Mouse (Mus musculus): ENCODE measurements around the gene Ccdc36. TPM values are rescaled to one million over a fixed set of nuclear protein-coding genes. Genes with fewer than 3 reads are reported as not detected.

The Ccdc36 gene
- total RNA-seq, 1 experiment from 2014 or later: not detected

- no peak for DNase-seq
Measured at GRCm38 (mm10) chr9:108445125-108445524, 16.8 kb upstream of the Ccdc36 start.

DNA sequence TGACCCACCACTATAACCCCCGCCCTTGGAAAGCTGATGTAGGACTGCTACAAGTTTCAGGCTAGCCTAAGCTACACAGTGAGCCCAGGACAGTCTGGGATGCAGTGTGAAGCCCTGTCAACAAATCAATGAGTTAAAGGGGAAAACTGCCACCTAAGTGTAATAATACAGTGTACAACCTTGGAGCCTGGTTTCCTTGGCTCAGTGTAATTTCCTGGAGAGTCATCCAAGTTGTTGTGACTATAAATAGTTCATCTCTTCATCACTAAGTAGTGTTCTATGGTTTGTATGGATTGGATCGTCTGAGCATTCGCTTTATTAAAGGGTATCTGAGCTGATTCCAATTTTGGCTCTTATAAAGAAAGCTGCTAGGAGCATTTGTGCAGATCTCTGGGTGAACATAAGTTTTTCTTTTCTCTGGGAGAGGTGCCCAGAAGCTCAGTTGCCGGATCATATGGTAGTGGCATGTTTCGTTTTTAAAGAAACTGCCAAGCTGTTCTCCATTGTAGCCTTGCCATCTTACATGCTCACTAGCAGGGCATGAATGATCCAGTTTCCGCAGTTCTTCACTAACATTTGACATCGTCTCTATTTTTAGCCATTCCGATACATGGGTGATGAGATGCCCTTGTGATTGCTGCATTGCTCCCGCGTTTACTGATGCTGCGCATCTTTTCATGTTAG, 13.1 kb upstream of the Ccdc36 start:
- DNase-seq: no peak

- DNase-seq: no peak
Measured at GRCm38 (mm10) chr9:108440485-108440884, 12.2 kb upstream of the Ccdc36 start.

DNA sequence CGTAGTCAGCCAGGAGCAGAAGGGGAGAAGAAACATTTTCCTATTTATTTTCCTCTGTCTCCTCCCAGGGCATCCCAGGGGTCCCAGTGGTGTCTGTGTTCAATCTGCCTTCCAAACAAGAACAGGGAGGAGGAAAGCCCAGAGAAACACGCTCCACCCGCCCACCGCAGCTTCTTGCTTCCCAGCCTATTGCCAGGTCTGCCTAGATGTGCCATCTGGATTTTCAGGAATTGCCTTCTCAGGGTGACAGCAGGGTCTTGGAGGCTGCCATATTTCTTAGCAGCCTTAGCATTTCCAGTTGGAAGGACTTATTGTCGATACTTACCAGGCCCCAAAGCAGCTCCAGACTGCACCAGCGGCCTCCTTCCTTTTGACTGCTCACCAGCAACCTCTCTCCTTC, 10.9 kb upstream of the Ccdc36 start:
- no peak for DNase-seq

DNA sequence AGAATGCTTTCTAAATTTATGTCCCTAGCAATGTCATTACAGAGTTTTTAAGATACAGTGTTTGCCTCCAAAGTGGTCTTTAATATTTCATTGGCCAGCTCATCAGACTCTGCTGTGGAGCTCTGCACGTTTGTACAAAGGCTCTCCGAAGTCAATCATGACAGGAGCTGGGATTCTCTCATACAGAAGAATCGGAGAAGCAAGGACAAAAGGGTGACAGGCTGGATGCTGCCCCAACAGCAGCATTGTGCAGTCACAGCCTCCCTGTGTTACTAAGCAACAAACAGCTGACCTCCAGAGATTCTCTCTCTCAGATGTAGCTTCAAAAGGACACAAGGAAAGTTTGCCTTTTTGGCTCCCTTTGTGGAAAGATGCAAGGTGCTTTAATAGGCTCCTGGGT, 7.9 kb upstream of the Ccdc36 start, which contains the start of gene BC048562:
Gene BC048562, plus strand, starts transcription at position 301 of the 400 bp plus-strand sequence.
- DNase-seq: no peak

DNA sequence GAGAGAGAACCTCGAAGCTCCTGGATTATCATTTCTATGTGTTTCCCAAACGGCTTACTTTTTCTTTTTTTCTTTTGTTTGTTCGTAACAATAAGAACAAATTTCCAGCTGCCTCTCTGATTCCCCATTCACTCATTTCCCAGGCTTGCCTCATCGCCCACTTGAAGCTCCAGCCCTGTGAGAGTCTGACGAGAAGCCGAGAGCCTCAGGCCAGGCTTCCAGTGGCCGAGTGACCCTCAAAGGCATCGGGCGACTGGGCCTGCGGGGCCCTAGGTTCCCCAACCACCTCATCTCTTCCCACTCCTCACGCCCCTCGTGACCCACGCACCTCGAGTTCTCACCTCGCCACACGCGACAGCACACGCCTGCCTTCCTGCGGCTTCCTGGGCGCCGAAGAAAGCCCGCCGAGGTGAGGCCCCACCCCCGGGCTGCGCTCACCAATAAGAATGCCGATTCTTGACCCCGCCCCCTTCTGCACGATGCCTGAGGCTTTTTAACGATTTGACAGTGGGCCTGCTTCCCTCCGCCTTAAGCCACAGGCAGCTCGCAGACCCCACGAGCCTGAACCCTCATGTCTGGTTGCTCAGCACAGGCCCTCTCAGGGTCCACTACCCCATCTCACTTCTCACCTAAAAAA, 3.3 kb upstream of the Ccdc36 start:
- no peak for DNase-seq

DNA sequence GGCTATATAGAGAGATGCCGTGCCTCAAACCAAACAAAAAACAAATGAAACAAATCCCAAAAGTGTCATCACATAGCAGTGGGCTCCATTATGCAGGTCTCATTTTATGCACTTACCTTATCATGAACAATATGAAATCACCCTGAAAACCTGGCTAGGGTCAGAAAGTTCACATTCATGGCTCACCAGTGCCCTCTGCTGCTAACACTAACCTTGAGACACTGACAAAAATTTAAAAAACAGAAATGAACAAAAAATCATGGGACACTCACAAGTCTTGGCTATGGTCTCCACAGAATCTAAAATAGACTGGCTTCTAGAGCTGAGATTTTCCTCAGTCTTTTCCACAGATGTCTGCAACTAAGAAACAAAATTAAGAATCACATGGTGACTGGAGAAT, 16.1 kb downstream of the Ccdc36 start:
- peak; percentile 44 for DNase-seq

GRCm38 (mm10) chr9:108411381-108411942, 16.8 kb downstream of the Ccdc36 start:
- DNase-seq: no peak

DNA sequence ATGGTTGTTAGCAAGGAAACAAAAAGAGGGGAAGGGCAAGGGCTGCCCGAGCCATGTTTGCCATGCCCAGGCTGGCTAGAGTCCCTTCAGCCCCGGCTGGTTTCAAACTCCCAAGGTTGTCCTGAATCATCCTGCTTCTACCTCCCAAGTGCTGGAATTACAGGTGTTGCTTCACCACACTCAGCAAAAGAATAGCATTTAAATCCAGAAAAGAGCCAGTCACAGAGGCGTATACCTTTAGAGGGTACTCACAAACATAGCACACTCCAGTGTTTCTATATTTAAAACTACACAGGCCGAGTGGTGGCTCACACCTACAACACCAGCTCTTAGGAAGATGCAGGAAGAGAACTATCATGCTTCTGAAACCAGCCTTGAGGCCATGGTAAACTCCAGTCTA, 18.7 kb downstream of the Ccdc36 start:
- DNase-seq: no peak

DNA sequence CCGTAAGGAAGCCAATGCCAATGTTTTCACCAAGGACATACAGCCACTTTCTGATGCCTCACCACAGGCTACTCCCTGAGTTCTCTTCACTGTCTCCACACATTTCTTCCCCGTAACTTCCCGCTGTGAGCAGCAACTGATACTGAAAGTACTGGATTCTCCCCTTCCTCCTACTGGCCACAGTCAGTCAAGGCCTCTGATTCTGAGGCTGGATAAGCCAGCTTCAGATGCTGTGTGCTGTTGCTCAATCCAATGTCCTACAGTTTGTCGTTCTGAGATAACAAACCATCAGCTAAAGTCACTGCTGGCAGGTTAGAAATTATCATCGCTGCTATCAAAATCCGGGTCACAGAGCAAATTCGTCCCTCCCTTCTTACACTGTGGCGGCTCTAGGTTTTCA, 23.8 kb downstream of the Ccdc36 start:
- peak; percentile 36 for DNase-seq

GRCm38 (mm10) chr9:108403081-108403480, 25.2 kb downstream of the Ccdc36 start:
- DNase-seq: no peak

DNA sequence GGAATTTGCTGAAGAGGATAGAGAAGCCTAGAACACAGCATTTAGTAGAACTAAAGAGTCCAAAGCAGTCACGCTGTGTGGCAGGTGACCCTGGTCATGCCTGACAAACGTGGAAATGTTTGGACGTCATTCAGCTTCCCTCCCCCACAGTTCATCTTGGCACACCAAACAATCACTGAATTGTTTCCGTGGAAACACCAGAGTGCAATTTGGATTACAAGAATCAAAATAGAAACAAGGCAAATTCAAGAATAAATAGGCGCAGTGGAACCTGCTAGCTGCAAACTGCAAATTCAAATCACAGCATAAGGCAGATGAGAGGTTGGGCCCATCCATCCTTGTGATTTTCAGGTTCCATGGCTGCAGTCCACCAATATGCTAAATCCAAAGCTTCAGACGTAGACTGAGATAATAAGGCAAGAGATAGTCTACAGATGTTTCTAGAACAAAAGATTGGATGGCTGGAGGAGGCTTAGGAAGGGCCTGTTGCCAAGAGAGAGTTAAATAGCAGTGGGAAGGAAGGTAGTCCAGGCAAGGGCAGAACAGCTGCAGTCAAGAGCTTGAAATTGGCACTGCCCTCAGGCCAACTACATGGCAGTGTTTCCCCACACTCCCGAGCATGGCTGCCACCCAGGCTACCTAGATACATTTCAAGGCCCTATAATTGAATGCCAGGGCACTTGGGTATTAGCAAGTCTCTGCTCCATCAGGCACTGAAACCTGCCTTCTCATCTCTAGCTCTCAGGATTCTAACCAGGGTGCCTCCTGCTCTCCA, 26.9 kb downstream of the Ccdc36 start:
- peak; percentile 59 for DNase-seq

GRCm38 (mm10) chr9:108398324-108398723, 30.0 kb downstream of the Ccdc36 start:
- no peak for DNase-seq

DNA sequence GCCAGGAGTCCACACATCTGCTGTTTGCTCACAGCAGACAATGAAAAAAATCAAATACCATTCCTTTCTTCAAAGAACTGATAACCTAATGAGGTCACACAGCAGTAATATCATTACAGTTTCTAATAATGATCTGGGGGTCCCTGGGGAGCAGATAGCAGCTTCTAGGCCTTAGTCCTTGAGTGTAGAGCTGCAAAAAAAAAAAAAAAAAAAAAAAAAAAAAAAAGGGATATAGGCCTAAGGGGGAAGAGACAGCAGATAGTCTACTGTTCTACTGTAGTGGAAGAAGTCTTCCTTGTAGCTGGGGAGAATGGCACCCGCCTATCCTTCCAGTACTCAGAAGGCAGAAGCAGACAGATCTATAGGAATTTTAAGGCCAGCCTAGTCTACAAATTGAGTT, 32.9 kb downstream of the Ccdc36 start:
- no peak for DNase-seq

DNA sequence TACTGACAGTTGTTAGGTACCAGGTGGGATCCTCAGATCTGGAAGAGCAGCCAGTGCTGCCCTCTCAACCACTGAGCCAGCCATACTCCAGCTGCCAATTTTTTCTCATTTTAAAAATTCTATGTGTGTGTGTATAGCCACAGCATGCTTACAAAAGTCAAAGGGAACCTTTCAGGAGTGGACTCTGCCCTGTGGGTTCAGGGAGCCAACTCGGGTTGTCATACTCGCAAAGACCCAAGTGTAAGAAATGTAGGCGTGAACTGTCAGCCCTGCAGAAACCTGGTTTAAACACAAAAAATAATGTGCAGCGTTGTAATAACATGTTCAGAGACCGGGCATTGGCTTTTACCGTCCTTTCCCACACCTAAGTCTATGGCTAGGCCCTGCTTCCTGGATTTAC, 34.1 kb downstream of the Ccdc36 start:
- no peak for DNase-seq

GRCm38 (mm10) chr9:108392676-108393075, 35.6 kb downstream of the Ccdc36 start, which contains the start of gene 1700102P08Rik:
Gene 1700102P08Rik (plus strand): TSS chr9:108392805.
- DNase-seq: peak; percentile 16

DNA sequence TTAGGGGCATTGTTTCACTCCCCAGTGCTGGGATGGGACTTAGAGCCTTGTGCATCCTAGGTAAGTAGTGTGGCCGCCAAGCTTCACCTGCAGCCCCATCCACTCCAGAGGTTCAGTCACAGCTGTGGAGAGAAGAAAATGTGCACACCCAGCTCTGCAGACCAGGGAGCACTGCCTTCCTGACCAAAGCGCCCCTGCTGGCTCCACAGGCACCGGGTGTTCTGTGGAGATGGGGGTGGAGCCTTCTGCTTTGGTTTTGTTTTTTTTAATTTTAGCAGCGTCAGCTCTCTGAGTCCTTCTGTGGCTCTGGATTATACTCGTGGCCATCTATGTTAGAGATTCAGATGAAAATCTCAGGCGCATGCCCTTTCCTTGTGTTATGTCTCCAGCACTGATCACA, 39.1 kb downstream of the Ccdc36 start:
- DNase-seq: no peak

- no peak for DNase-seq
Measured at GRCm38 (mm10) chr9:108388601-108389000, 39.7 kb downstream of the Ccdc36 start.

DNA sequence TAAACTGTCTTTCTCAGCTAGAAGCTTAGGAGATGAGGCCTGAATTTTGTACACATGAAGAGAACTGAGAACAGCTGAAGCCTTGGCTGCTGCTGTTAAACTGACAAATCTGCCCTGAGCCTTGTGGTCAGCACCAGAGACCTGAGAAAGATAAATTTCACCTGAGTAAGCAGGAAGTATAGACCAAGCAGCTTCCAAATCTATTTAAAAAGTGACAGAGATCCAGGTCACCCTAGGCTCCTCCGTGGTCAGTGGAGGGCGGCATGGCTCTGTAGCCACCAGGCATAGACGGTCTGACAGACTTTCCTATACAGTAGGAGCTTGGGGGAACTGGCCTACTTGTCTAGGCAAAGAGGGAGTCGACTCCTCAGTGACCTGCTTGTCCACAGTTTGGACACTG, 41.5 kb downstream of the Ccdc36 start:
- DNase-seq: no peak

DNA sequence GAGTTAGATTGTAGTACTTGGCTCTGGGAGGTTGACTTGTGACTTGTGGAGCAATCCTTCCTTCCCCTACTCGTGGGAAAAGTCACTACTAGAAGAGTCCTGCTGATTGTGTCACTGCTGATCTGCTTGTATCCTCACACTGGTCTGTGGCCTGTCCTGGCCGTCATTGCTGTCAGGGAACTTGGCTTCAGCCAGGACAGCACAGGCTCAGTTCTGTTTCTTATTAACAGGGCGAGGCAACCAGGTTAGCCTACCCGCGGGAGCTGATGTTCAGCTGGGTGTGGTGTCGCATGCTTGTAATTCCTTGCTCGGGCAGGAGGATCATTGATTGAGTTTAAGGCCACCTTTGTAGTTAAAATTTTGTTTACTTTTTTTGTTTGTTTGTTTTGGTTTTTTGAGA, 43.3 kb downstream of the Ccdc36 start:
- no peak for DNase-seq

GRCm38 (mm10) chr9:108381382-108381781, 46.9 kb downstream of the Ccdc36 start:
- no peak for DNase-seq

DNA sequence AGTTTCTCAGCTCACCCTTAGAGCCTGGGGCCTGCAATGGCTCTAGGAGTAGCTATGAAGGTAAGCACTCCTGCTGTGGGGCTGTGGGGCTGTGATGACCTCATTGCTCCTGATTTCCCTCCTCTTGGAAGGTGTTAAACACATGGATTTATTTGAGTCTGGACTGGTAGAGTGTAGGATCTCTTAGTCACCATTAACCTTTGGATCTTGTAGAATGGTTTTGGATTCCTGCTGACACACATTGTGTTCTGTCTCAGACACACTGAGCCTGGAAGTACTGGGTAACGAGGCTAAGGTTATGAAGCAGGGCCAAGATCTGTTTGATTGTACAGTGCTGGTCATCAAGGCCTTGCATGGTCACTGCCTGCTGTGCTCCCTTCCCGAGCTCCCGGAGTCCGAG, 49.0 kb downstream of the Ccdc36 start:
- no peak for DNase-seq

DNA sequence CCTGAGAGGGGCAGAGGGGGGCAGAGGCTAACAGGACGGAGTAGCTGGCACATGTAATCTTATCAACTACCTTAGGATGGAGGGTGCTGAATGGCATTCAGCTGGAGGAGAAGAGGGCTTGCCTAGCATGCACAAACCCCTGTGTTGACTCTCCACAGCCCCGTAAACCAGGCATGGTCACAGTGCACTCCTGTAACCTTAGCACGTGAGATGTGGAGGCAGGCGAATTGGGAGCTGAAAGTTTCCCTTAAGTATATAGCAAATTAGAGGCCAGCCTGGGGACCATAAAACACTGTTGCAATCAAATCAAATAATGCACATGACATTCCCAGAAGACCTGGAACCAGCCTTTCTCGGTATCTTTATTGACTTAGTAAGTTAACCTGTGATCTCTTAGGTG, 49.5 kb downstream of the Ccdc36 start:
- DNase-seq: no peak

Data from adrenal gland, postnatal 14 days (tissue).